Mouse (Mus musculus) liver, embryonic 16.5 days (tissue): ENCODE measurements around the gene Tmem107. TPM values are rescaled to one million over a fixed set of nuclear protein-coding genes. Genes with fewer than 3 reads are reported as not detected.

ENCODE experiments used
- ATAC-seq: fragments of 200-750 bp; cut with Nextera tagmentation; 2 replicates; pipeline ENCODE4 v1.8.0; 2017; ENCODE audit warnings: low read depth, mild to moderate bottlenecking, moderate number of reproducible peaks, moderate library complexity
- H3K27ac ChIP-seq: fragments of 300-500 bp; sonication (generic); 2 replicates; pipeline ENCODE4 v1.5.1; 2014; ENCODE audit warnings: mild to moderate bottlenecking, low read length
- H3K27me3 ChIP-seq: fragments of 300-500 bp; sonication (generic); 2 replicates; pipeline ENCODE4 v1.6.1; 2014; ENCODE audit warnings: low read depth, low read length, mixed read lengths; ENCODE audit not compliant: control insufficient read depth, insufficient read depth
- H3K36me3 ChIP-seq: fragments of 300-500 bp; sonication (generic); 2 replicates; pipeline ENCODE4 v1.6.1; 2014; ENCODE audit warnings: mild to moderate bottlenecking; ENCODE audit not compliant: control insufficient read depth, insufficient read depth
- H3K4me1 ChIP-seq: fragments of 300-500 bp; sonication (generic); 2 replicates; pipeline ENCODE4 v1.6.1; 2014; ENCODE audit warnings: low read depth, low read length, mixed read lengths; ENCODE audit not compliant: control insufficient read depth
- H3K4me2 ChIP-seq: fragments of 300-500 bp; sonication (generic); 2 replicates; pipeline ENCODE4 v1.6.1; 2014; ENCODE audit warnings: low read depth, low read length, mixed read lengths
- H3K4me3 ChIP-seq: fragments of 300-500 bp; sonication (generic); 2 replicates; pipeline ENCODE4 v1.5.1; 2014; ENCODE audit warnings: low read depth, mild to moderate bottlenecking, low read length
- H3K9ac ChIP-seq: fragments of 300-500 bp; sonication (generic); 2 replicates; pipeline ENCODE4 v1.6.1; 2014; ENCODE audit warnings: low read depth, low read length
- H3K9me3 ChIP-seq: fragments of 300-500 bp; sonication (generic); replicated peaks from 2 replicates; pipeline ENCODE4 v1.6.1; 2016; ENCODE audit warnings: low read length; ENCODE audit not compliant: control insufficient read depth
- WGBS: fragments of 180-500 bp; shearing (Covaris S2); extraction: QIAGEN DNeasy Blood & Tissue Kit; methylation state at CpG from one replicate; pipeline ENCODE4 v1.1.7; 2014; ENCODE audit not compliant: insufficient replicate concordance; 5-methylcytosine and 5-hydroxymethylcytosine counted together
- polyA plus RNA-seq: library from polyadenylated mRNA; unstranded; fragments of >200 nt; fragmentation: Nextera tagmentation; extraction: Ambion mirVana; gene quantifications from 2 replicates; pipeline ENCODE4 v1.2.1, GENCODE M21; 2015

Gene Tmem107
- polyA plus RNA-seq, 1 experiment from 2014 or later, result 21.7 TPM

DNA sequence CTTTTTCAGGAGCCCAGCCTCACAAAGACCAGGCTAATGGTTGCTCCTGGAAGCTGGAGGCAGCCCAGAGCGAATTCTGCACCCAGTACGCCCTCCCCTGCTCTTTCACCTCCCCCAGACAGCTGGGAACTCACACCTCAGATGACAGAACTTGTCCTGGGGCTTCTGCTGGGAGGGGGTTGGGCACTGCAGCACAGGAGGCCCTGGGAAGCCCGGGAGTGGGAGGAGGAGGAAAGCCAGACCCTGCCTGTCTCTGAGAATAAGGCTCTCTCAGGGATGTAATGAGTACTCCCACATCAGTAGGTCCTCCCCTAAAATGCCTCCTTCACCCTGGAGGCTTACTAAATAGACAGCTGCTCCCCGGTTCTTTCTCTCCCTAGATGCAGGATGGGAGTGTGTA, 16.5 kb downstream of the Tmem107 start:
- no peak overlapping the region for H3K4me3 ChIP-seq
- peaks cover 6% of the 10 kb centered on the region; the same call in 1 of the 2 replicates for H3K36me3 ChIP-seq
- H3K9ac ChIP-seq, result no peak overlapping the region
- H3K4me2 ChIP-seq, result no peak overlapping the region
- H3K27ac ChIP-seq, result no peak overlapping the region
- no peak for ATAC-seq
- H3K4me1 ChIP-seq, result peaks cover 27% of the 10 kb centered on the region
- 43% methylated on average over 4 of the region's 4 CpGs for WGBS
- H3K9me3 ChIP-seq, result no peaks in the 10 kb centered on the region
- H3K27me3 ChIP-seq, result no peaks in the 10 kb centered on the region

DNA sequence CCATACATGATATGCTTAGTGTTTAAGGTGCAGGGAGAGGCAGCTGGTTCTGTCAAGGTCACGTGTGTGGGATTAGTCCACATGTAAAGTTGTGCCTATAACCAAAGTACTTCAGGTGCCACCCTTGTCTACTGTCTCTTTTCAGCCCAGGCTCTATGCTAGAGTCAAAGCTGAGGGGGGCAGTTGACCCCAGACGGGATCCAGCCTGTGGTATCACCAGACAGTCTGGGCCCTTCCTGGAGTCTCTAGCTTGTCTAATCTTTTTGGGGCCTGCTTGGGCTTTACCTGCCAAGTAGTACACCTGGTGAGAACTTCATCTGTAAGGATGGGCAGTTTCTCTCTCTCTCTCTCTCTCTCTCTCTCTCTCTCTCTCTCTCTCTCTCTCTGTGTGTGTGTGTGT, 17.0 kb downstream of the Tmem107 start:
- H3K9ac ChIP-seq, result no peak overlapping the region
- peaks cover 32% of the 10 kb centered on the region for H3K4me1 ChIP-seq
- no peak overlapping the region for H3K4me3 ChIP-seq
- H3K4me2 ChIP-seq, result no peak overlapping the region
- H3K27me3 ChIP-seq, result no peaks in the 10 kb centered on the region
- WGBS, result 57% methylated on average over 2 of the region's 2 CpGs
- no peak overlapping the region for H3K27ac ChIP-seq
- no peaks in the 10 kb centered on the region for H3K9me3 ChIP-seq
- peaks cover 8% of the 10 kb centered on the region for H3K36me3 ChIP-seq
- no peak for ATAC-seq

DNA sequence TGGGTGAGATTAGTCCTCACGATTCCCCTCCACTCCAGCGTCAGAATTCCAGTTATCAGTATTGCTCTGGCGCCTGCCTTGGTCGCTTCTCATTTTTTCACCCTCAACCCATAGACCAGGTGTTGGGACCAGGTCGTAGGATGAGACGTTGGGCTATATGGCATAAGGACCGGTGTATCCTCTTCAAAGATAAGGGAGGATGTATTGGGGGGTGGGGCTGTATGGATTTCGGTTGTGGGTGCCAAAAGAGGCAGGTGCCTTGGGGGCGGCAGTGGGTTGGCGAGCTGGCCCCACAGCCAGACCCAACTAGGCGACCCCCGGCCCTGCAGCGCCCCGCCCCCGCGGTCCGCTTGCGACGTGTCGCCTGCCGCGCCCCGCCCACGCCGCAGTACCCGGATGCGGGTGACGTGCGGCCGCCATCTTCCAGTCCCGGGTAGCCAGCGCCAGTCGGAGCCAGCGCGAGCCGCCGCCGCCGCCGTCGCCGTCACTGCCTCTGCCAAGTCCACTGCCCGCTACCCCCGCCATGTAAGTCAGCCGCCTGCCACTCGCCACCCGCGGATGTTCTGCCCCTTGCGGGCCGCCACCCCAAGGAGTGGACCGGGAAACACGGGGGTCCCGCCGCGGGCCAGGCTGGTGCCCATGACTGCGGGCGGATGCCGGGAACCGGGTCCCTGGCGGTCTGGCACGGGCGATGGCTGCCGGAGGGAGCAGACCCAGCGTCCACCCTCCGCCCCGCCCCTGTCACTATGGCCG, 17.7 kb downstream of the Tmem107 start, which contains the start of gene Vamp2:
Vamp2 (plus strand) TSS at position 388 of the 753 bp plus-strand sequence.
- no peaks in the 10 kb centered on the region for H3K9me3 ChIP-seq
- peak within 1 kb of the TSS; percentile 100 for H3K9ac ChIP-seq
- peak within 1 kb of the TSS; percentile 100 for H3K4me3 ChIP-seq
- H3K4me1 ChIP-seq, result peaks cover 35% of the 10 kb centered on the region
- peak within 1 kb of the TSS; percentile 95 for H3K27ac ChIP-seq
- peaks cover 10% of the 10 kb centered on the region for H3K36me3 ChIP-seq
- under 1% methylated on average over 61 of the region's 67 CpGs for WGBS
- H3K4me2 ChIP-seq, result peak within 1 kb of the TSS; percentile 97
- ATAC-seq, result peak; percentile 74
- no peaks in the 10 kb centered on the region for H3K27me3 ChIP-seq

DNA sequence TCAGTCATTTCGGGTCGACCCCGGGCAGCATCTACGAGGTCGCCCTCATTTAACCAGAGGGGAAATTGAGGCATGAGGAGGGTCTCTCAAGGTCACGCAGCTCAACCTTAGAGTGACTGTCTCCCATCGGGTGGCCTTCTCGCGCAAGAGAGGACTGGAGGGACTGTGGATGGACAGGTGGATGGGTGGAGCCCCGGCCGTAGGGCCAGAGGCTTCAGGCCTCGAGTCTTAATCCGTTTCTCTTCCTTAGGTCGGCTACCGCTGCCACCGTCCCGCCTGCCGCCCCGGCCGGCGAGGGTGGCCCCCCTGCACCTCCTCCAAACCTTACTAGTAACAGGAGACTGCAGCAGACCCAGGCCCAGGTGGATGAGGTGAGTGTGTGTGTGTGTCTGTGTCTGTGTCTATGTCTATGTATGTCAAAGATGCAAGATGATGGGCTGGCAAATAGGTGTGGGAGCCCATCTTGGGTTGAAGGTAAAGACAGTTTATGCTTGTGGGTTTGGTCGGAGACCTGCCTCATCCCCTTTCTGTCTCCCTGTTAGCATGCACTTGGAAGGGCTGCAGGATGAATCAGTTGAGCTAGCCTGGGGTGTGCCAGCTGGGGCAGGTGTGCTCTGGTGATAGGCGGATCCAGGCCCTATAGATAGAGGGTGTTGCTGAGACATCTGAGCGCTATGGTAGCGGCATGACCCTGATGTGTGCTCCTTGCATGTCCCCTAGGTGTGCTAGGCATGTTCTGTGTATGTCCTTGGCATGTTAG, 18.4 kb downstream of the Tmem107 start:
- H3K9ac ChIP-seq, result peak overlapping the region; percentile 100
- H3K9me3 ChIP-seq, result no peaks in the 10 kb centered on the region
- H3K4me2 ChIP-seq, result peak overlapping the region; percentile 97
- peak overlapping the region; percentile 95 for H3K27ac ChIP-seq
- 4% methylated on average over 25 of the region's 25 CpGs for WGBS
- H3K27me3 ChIP-seq, result no peaks in the 10 kb centered on the region
- H3K36me3 ChIP-seq, result peaks cover 10% of the 10 kb centered on the region
- peak overlapping the region; percentile 100 for H3K4me3 ChIP-seq
- ATAC-seq, result peak; percentile 82
- H3K4me1 ChIP-seq, result peaks cover 35% of the 10 kb centered on the region

DNA sequence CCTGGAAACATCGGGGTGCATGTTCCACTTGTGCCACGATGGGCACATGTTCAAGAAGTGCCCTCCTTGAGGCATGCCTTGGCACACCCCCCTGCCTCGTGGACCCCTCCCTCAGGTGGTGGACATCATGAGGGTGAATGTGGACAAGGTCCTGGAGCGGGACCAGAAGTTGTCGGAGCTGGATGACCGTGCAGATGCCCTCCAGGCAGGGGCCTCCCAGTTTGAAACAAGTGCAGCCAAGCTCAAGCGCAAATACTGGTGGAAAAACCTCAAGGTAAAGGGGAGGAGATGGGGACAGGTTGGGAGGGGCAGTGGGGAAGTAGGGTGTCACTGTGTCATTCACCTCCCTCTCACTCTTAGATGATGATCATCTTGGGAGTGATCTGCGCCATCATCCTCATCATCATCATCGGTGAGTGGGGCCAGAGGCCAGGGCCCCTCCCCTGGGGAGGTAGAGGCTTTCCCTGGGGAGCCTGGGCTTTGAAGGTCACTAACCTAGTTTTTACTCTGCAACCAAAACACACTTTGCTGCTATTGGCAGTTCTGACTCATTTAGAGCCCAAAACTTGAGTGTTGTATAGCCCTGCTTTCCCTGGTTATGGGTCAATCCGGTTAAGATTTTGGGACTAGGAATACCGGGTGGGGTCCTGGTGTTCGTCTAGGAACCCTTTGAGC, 19.1 kb downstream of the Tmem107 start:
- peaks cover 10% of the 10 kb centered on the region for H3K36me3 ChIP-seq
- peaks cover 39% of the 10 kb centered on the region for H3K4me1 ChIP-seq
- ATAC-seq, result no peak
- peak overlapping the region; percentile 100 for H3K9ac ChIP-seq
- H3K27me3 ChIP-seq, result no peaks in the 10 kb centered on the region
- H3K4me3 ChIP-seq, result peak overlapping the region; percentile 100
- peak overlapping the region; percentile 97 for H3K4me2 ChIP-seq
- peak overlapping the region; percentile 95 for H3K27ac ChIP-seq
- WGBS, result 80% methylated on average over 12 of the region's 12 CpGs
- no peaks in the 10 kb centered on the region for H3K9me3 ChIP-seq

DNA sequence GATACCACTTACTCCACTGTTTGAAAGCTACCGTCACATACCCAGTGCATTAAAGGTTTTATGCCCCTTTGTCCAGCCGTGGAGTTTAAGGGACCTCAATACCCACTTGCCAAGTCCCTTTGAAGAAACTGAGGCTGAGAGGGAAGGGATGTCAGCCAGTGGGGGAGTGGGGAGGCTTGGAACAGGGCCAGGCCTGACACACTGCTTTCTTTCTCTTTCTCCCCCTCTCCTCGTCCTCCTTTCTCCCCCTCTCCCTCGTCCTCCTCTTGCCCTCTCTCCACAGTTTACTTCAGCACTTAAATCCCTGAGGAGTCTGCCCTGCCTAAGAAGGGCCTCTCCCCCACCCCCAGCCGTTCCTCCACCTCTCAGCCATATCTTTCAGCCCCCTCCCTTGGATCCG, 19.8 kb downstream of the Tmem107 start:
- H3K4me3 ChIP-seq, result no peak overlapping the region
- H3K27me3 ChIP-seq, result no peaks in the 10 kb centered on the region
- ATAC-seq, result no peak
- H3K4me1 ChIP-seq, result peaks cover 42% of the 10 kb centered on the region
- H3K9me3 ChIP-seq, result no peaks in the 10 kb centered on the region
- H3K9ac ChIP-seq, result peak overlapping the region; percentile 100; the same call in 1 of the 2 replicates
- H3K27ac ChIP-seq, result no peak overlapping the region
- 64% methylated on average over 6 of the region's 6 CpGs for WGBS
- peaks cover 10% of the 10 kb centered on the region for H3K36me3 ChIP-seq
- no peak overlapping the region for H3K4me2 ChIP-seq

DNA sequence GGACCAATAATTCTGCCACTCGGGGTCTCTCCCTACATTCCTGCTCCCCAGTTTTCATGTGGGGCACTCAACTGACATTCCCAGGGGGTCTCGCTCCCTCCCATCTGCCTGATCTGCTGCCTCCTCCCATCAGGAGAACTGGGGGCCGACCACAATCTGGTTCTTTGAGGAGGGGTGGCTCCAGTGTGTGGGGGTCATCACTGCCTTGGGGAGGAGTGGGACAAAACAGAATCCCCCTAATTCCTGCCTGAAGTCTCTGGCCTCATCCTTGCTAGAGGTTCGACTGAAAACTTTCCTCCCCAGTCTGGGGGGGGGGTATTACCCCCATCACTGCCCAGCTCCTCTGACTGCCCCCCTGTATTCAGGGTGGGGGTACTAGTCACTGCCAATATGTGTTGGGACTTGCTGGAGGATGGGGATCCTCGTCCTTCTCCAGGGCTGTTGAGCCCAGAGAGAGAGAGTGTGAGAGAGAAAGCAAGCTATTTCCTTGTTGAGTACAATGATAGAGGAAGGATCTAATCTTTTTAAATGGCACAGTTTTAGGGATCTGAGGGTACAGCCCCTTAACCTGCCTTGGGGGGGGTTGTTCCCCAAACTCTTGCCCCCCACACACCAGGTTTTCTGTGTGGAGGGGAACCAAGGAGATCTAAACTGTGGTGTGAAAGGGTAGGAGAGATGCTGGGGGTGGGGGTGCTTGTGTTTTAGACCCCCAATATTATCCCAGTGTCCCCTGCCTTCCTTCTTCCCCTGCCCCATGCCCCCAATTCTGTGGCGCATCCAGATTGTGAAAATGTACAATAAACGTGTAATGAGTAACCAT, 21.2 kb downstream of the Tmem107 start:
- Histone ChIP-seq H3K9me3 (no peaks in the 10 kb centered on the region), H3K27ac (no peak overlapping the region), H3K9ac (no peak overlapping the region), H3K4me3 (no peak overlapping the region), H3K4me1 (peaks cover 55% of the 10 kb centered on the region), H3K27me3 (no peaks in the 10 kb centered on the region), H3K36me3 (peaks cover 10% of the 10 kb centered on the region), H3K4me2 (no peak overlapping the region)
- 56% methylated on average over 7 of the region's 7 CpGs for WGBS
- no peak for ATAC-seq

DNA sequence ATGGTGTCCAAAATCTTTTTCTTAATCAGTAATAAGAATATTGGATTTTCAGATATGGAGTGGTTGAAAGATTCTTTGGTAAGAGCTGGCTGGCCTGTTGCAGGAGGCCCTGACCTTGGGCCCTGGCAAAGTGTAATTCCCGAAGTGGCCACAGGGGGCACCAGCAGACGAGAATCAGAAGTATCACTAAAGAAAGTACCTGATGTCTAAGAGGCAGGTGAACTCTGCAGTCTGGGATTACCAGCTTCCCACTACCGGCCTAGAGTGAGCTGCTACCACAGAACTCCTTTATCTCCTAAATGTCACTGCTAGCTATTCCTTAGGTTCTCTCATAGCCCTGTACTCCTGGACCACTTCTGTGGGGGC, 21.8 kb downstream of the Tmem107 start:
- 1% methylated on average over 3 of the region's 3 CpGs for WGBS
- peaks cover 10% of the 10 kb centered on the region for H3K36me3 ChIP-seq
- H3K4me3 ChIP-seq, result no peak overlapping the region
- H3K27ac ChIP-seq, result no peak overlapping the region
- no peaks in the 10 kb centered on the region for H3K9me3 ChIP-seq
- no peak overlapping the region for H3K4me2 ChIP-seq
- H3K27me3 ChIP-seq, result no peaks in the 10 kb centered on the region
- no peak for ATAC-seq
- H3K4me1 ChIP-seq, result peaks cover 60% of the 10 kb centered on the region
- no peak overlapping the region for H3K9ac ChIP-seq
